Mouse (Mus musculus) midbrain, embryonic 12.5 days (tissue): Measurements from ENCODE around the gene Gas2l2. TPM values are rescaled to one million over a fixed set of nuclear protein-coding genes. Genes with fewer than 3 reads are reported as not detected.

ENCODE experiments used
- ATAC-seq: fragments of 200-750 bp; cut with Nextera tagmentation; 2 replicates; pipeline ENCODE4 v1.8.0; 2017; ENCODE audit warnings: low read depth, moderate TSS enrichment, moderate library complexity; ENCODE audit not compliant: low FRiP score
- H3K27ac ChIP-seq: fragments of 300-500 bp; sonication (generic); replicated peaks from 2 replicates; pipeline ENCODE4 v1.5.1; 2016; ENCODE audit warnings: mild to moderate bottlenecking
- H3K27me3 ChIP-seq: fragments of 300-500 bp; sonication (generic); 2 replicates; pipeline ENCODE4 v1.6.1; 2016; ENCODE audit warnings: mild to moderate bottlenecking
- H3K36me3 ChIP-seq: fragments of 300-500 bp; sonication (generic); 2 replicates; pipeline ENCODE4 v1.6.1; 2016
- H3K4me1 ChIP-seq: fragments of 300-500 bp; sonication (generic); 2 replicates; pipeline ENCODE4 v1.6.1; 2016
- H3K4me2 ChIP-seq: fragments of 300-500 bp; sonication (generic); replicated peaks from 2 replicates; pipeline ENCODE4 v1.6.1; 2016; ENCODE audit warnings: mild to moderate bottlenecking, moderate library complexity
- H3K4me3 ChIP-seq: fragments of 300-500 bp; sonication (generic); 2 replicates; pipeline ENCODE4 v1.5.1; 2016; ENCODE audit warnings: mild to moderate bottlenecking
- H3K9ac ChIP-seq: fragments of 300-500 bp; sonication (generic); replicated peaks from 2 replicates; pipeline ENCODE4 v1.6.1; 2016; ENCODE audit warnings: mild to moderate bottlenecking, moderate library complexity
- H3K9me3 ChIP-seq: fragments of 300-500 bp; sonication (generic); 2 replicates; pipeline ENCODE4 v1.6.1; 2016; ENCODE audit warnings: mild to moderate bottlenecking
- WGBS: fragments of 180-500 bp; shearing (Covaris S2); methylation state at CpG from one replicate; pipeline ENCODE4 v1.1.7; 2016; 5-methylcytosine and 5-hydroxymethylcytosine counted together
- polyA plus RNA-seq: library from polyadenylated mRNA; unstranded; fragments of >200 nt; fragmentation: Nextera tagmentation; extraction: Ambion mirVana; gene quantifications from 2 replicates; pipeline ENCODE4 v1.2.1, GENCODE M21; 2016

Gas2l2 gene
- not detected in 2 replicates for polyA plus RNA-seq

DNA sequence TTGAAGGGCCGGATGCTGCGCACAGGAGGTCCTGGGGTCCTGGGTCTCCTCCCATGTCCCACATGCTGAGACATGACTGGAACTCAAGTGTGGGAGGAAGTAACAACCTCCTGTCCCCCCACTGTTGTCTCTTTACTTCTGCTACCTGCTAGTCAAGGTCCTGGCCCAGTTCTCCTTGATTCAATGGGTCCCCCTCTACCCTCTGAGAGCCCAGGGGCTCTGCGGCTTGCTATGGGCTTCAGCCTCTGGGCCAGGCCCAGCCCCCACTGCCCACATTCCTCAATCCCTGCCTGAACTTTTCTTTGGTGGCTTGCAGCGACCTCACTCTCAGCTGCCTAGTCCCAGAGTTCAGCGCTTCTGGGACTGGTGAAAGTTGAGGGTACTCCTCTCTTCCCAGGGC is at the start of gene Gas2l2:
TSS of gene Gas2l2 (minus strand) at position 101 of the 400 bp plus-strand sequence.
- WGBS: 56% methylated on average over 5 of the region's 5 CpGs
- H3K27ac ChIP-seq: no peak within 1 kb of the TSS
- H3K4me1 ChIP-seq: peaks cover 3% of the 10 kb centered on the region; the same call in 1 of the 2 replicates
- H3K9me3 ChIP-seq: no peaks in the 10 kb centered on the region
- H3K9ac ChIP-seq: no peak within 1 kb of the TSS
- H3K4me3 ChIP-seq: no peak within 1 kb of the TSS
- H3K27me3 ChIP-seq: peaks cover 35% of the 10 kb centered on the region
- H3K36me3 ChIP-seq: no peaks in the 10 kb centered on the region
- no peak for ATAC-seq
- no peak within 1 kb of the TSS for H3K4me2 ChIP-seq

DNA sequence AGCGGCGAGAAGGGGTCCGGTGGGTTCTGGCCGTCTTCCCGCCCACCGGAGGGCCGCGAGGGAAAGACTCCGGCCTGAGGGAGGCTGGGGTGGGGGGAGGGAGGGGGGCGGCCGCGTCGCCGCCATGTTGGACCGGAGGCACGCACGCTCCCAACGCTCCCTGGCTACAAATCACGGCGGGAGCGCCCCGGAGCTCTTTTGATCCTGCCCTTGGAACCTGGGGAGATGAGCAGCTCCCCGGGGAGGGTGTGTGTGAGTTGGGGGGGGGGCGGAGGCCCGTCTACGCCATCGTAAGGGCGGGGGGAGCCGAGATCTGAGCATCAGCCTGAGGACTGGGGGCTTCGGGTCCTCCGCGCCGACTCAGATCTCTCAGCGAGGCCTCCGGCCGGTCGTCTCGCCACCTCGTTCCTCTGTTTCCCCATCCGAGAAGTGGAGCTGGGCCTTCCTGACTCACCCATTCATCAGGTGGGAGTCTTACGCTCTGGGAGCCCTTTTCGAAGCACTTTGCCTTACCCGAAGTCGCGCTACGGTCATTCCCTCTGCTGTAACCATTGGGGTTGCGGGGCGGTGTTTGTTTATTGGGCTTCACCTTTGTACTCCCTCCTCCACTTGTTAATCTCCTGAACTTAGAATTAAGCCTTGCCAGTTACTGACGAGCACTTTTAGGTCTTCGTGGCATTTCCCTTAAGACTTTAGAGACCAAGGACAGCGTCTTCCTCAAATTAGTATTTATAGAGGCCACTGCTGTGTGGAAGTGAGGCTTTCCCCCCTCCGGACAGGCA is 44.2 kb upstream of the Gas2l2 start:
- peaks cover 29% of the 10 kb centered on the region for H3K27me3 ChIP-seq
- WGBS: under 1% methylated on average over 45 of the region's 52 CpGs
- peak; percentile 87 for ATAC-seq
- peak overlapping the region; percentile 93 for H3K9ac ChIP-seq
- H3K4me3 ChIP-seq: peak overlapping the region; percentile 75
- peak overlapping the region; percentile 98 for H3K27ac ChIP-seq
- H3K4me1 ChIP-seq: peaks cover 16% of the 10 kb centered on the region
- H3K36me3 ChIP-seq: peaks cover 20% of the 10 kb centered on the region
- H3K9me3 ChIP-seq: no peaks in the 10 kb centered on the region
- peak overlapping the region; percentile 73 for H3K4me2 ChIP-seq

DNA sequence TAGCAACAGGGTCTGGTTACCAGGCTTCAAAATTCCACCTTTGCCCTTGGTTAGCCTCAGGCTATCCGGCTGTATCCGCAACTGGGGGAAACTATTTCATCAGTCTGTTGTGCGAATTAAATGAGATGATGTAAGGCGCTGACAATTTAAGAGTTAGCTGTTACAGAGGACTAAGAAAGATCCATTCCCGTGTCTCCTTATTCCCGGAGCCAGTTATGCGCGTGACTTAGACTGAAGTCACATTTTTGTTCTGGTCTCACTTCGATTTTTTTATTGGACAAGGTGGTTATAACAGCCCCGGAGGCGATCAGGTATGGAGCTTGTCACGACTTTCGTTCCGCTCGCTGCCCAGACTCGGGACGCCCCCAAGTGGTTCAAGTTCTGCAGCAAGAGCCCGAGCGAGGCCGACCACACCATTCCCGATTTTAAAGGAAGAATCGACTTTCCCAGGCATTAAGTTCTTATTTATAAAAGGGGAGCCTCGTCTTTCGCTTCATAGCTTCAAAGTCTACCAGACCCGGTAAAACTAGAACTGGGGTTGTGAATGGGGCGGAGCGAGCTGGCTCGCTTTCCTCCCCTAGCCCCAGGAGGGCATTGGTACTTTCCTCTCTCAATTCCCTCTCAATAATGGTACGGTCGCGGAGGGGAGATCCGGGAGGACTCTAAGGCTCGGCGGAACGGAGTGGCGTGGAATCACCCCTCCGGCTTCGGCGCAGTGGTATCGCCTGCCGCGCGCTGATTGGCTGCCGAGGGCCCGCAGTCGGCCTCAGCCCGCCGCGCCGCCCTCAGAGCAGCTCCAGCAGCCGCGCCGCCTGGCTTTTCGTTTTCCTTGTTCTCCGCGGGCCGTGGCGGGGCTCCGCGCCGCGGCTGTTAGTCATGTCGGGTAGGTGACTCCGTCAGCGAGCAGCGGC is 43.3 kb upstream of the Gas2l2 start, which contains the start of gene Taf15:
TSS of gene Taf15 (plus strand) at position 763 of the 911 bp plus-strand sequence.
- Histone ChIP-seq H3K27me3 (peaks cover 34% of the 10 kb centered on the region), H3K9ac (peak within 1 kb of the TSS; percentile 93), H3K4me3 (peak within 1 kb of the TSS; percentile 75), H3K4me1 (peaks cover 16% of the 10 kb centered on the region), H3K9me3 (no peaks in the 10 kb centered on the region), H3K27ac (peak within 1 kb of the TSS; percentile 98), H3K36me3 (peaks cover 14% of the 10 kb centered on the region), H3K4me2 (peak within 1 kb of the TSS; percentile 73)
- under 1% methylated on average over 66 of the region's 66 CpGs for WGBS
- ATAC-seq: peak; percentile 98

DNA sequence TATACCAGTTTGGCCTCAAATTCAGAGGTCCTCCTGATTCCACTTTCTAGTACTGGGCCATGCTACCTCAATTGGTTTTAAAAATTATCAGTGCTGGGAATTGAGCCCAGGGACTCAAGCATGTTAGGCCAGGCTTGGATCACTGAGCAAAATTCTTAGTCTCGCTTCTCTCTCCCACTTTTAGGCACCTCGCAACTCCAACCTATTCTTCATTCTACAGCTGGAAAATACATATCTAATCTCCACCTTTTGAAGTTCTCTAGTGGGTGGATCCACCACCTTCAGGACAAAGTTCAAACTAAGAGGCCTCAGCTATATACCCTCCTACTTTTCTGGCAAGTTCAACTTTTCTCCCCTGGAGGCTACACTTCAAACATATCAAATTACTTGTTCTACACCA is 42.5 kb upstream of the Gas2l2 start:
- H3K4me3 ChIP-seq: no peak overlapping the region
- WGBS: 90% methylated on average over 2 of the region's 2 CpGs
- ATAC-seq: no peak
- no peak overlapping the region for H3K9ac ChIP-seq
- peaks cover 40% of the 10 kb centered on the region for H3K27me3 ChIP-seq
- H3K4me2 ChIP-seq: peak overlapping the region; percentile 54
- H3K27ac ChIP-seq: no peak overlapping the region
- peaks cover 11% of the 10 kb centered on the region for H3K36me3 ChIP-seq
- no peaks in the 10 kb centered on the region for H3K9me3 ChIP-seq
- H3K4me1 ChIP-seq: peaks cover 16% of the 10 kb centered on the region

DNA sequence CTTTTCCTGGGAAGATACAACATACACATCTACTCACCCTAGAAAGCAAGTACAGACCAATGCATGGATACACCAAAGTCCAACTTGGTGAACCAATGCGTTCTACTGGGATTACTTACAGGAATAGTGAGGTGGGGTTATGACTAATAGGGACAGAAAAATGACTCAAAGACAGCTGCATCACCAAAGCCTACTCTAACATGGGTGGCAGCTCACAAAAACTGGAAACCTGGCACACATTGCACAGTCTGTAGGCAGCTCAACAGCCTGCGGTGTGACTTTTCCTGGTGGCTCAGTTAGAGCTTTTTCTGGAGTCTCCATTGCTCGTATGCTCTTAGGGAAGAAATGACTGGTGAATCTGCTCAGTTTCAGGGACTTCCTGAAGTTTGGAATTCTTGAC is 39.5 kb upstream of the Gas2l2 start:
- Histone ChIP-seq H3K9me3 (no peaks in the 10 kb centered on the region), H3K4me2 (no peak overlapping the region), H3K4me3 (no peak overlapping the region), H3K27ac (no peak overlapping the region), H3K27me3 (peaks cover 67% of the 10 kb centered on the region), H3K9ac (no peak overlapping the region), H3K36me3 (no peaks in the 10 kb centered on the region), H3K4me1 (0 out of 2 replicates have a peak, but pooled peaks cover 5% of the 10 kb centered on the region)
- WGBS: 86% methylated on average over 3 of the region's 3 CpGs
- ATAC-seq: no peak

DNA sequence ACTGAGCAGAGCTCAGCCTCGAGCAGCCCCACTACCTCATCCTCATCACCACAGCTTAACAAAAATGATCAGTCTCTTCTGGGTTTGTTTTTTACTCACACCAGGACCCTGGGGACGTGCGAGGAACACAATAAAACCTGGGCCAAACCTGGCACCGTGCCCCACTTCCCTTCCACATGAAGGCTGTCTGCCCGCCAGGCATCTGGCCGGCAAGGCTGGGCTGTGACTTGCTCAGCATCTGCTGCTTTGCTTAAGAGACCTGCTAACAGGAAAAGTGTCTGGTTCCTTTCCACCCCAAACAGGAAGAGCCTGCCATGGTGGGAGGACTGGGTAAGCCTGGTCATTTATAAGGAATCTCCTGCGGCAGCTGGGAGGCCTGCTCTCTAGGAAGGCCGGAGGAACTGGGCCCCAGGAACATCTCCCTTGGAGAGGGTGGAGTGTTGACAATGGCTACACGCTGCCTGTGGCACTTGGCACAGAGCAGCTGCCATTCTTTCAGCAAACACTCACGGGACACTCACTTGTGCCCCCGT is 37.9 kb upstream of the Gas2l2 start:
- no peaks in the 10 kb centered on the region for H3K9me3 ChIP-seq
- H3K4me1 ChIP-seq: peaks cover 12% of the 10 kb centered on the region
- H3K36me3 ChIP-seq: no peaks in the 10 kb centered on the region
- no peak overlapping the region for H3K9ac ChIP-seq
- 73% methylated on average over 11 of the region's 11 CpGs for WGBS
- no peak overlapping the region for H3K4me3 ChIP-seq
- ATAC-seq: no peak
- H3K4me2 ChIP-seq: no peak overlapping the region
- peaks cover 83% of the 10 kb centered on the region for H3K27me3 ChIP-seq
- no peak overlapping the region for H3K27ac ChIP-seq

DNA sequence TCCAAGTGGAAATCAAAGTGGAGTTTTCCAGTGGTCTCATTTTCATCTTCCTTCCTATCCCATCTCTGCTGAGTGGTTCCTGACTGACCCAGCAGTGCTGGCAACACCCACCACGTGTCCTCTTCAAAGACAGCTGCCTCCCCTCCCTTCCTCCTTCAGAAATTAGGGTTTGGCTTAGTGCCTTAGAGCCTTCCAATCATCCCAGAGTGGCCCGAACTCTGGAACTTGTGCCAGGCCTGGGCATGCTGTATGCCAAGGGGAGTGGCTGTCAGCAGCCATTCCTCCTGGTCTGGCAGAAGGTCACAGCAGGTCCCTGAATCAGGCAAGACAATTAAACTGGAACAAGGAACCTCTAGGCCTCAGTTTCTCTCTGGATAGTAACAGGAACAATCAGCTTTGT is 36.7 kb upstream of the Gas2l2 start:
- Histone ChIP-seq H3K9me3 (no peaks in the 10 kb centered on the region), H3K4me3 (no peak overlapping the region), H3K27me3 (peaks cover 87% of the 10 kb centered on the region), H3K4me2 (no peak overlapping the region), H3K27ac (no peak overlapping the region), H3K9ac (no peak overlapping the region), H3K36me3 (no peaks in the 10 kb centered on the region), H3K4me1 (peaks cover 11% of the 10 kb centered on the region)
- no peak for ATAC-seq
- 41% methylated on average over 2 of the region's 2 CpGs for WGBS

DNA sequence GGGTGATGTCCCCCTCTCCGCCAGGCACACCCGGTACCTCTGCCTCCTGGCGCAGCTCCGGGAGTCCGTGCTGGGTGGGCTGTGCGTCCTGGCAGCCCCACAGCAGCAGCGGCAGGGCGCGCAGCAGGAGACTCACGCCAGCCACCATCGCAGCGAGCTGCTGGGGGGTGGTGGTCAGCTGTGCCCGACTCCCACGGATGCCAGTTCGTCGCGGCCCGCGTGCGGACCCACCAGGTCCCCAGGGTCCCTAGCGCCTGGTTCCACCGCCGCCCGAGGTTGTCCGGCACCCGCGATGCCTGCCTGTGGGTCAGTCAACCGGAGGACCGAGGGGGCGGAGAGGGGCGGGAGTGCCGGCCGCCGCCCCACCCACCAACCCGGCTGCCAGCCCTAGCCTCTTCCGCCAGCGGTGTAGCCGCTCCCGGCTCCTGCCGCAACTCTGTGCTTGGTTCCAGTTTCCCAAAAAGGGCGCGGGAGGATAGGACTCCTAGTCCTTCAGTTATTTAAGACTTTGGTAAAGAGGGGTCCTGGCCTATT is 33.5 kb upstream of the Gas2l2 start, which contains the start of gene Mmp28:
TSS of gene Mmp28 (minus strand) at position 361 of the 534 bp plus-strand sequence.
- no peaks in the 10 kb centered on the region for H3K9me3 ChIP-seq
- 0 out of 2 replicates have a peak, but pooled peaks have one; percentile 19 for ATAC-seq
- peaks cover 19% of the 10 kb centered on the region for H3K4me1 ChIP-seq
- H3K9ac ChIP-seq: peak within 1 kb of the TSS; percentile 66
- H3K27me3 ChIP-seq: peaks cover 75% of the 10 kb centered on the region
- H3K4me2 ChIP-seq: peak within 1 kb of the TSS; percentile 97
- H3K4me3 ChIP-seq: peak within 1 kb of the TSS; percentile 62
- under 1% methylated on average over 42 of the region's 42 CpGs for WGBS
- no peak within 1 kb of the TSS for H3K27ac ChIP-seq
- H3K36me3 ChIP-seq: no peaks in the 10 kb centered on the region

DNA sequence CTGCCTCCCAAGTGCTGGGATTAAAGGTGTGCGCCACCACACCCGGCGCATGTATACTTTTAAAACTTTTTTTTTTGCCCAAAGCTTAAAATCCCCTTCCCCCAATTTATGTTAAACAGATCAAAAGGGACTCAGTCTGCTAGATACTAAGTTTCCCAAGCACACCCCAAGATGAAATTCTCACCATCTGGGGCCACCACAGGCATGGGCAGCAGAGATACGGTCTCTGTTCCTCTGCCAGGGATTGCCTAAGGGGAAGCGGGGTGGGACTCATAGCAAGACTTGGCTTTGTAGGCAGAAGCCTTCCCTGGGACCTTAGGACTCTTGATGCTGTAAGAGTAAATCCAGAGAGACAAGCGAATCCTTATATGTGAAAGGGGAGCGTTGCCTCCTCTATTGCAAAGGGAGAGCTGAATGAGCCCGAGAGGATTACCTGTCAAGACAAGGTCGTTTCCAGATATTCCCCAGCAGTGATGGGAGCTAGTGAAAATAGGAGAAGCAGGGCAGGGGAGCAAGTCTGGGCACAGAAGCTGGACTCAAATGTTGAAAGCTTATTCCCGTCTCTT is 32.3 kb upstream of the Gas2l2 start:
- Histone ChIP-seq H3K27me3 (peaks cover 74% of the 10 kb centered on the region), H3K27ac (no peak overlapping the region), H3K4me2 (peak overlapping the region; percentile 97; the same call in 1 of the 2 replicates), H3K36me3 (no peaks in the 10 kb centered on the region), H3K9ac (no peak overlapping the region), H3K4me1 (peaks cover 26% of the 10 kb centered on the region), H3K9me3 (no peaks in the 10 kb centered on the region), H3K4me3 (no peak overlapping the region)
- 58% methylated on average over 10 of the region's 10 CpGs for WGBS
- no peak for ATAC-seq

DNA sequence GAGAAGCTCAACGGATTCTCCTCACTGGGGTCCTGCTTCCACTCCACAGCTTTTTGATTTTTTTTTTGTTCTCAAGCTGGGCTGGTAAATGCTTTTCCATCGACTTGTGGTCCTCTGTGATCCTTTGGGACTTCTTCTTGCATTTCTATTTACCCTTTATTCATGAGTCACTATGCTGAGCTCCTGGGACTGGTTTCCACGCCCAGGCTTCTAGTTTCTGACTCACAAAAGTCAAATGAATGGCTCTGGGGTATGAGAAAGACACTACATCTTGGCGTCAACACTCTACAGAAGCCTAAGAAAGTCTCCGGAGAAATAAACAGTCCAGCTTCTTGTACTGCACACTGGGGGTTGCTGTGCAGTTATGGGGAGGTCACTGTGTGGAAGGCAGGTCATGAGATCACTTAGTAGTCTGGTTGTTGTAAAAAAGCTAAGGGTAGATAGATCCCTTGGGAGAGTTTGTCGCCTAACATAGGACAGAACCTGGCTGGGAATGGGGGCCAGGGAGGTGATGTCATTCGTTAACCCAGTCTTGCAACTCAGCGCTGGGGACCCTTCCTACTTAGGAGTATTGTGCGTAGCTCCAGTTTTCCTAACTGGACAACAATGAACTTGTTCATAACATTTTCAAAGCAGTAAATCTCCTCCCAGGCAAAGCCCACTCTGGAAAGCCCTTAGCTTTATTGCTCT is 28.8 kb upstream of the Gas2l2 start:
- no peak overlapping the region for H3K9ac ChIP-seq
- 49% methylated on average over 9 of the region's 9 CpGs for WGBS

DNA sequence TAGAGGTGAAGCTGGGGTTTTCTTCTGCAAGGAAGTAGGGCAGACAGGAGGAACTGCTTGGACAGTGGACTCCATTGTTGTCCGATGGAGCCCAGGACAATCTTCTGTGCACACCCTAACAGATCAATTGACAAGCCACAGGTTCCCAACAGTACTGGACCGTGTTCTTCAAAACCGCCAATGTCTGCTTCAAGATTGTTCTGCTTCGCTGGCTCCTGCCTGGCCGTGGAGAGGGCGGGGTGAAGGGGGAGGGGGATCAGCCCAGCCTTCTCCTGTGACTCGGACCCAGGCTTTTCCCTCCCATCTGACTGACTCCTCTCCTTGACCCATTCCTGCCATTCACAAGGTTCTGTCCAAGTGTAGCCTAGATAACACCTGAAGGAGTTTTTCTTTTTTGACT is 28.0 kb upstream of the Gas2l2 start:
- H3K27me3 ChIP-seq: peaks cover 61% of the 10 kb centered on the region
- H3K36me3 ChIP-seq: no peaks in the 10 kb centered on the region
- WGBS: 12% methylated on average over 7 of the region's 7 CpGs

More for the DNA sequence above, 28.8 kb upstream of the Gas2l2 start:
- no peaks in the 10 kb centered on the region for H3K36me3 ChIP-seq
- ATAC-seq: no peak
- H3K4me1 ChIP-seq: peaks cover 26% of the 10 kb centered on the region
- H3K4me2 ChIP-seq: no peak overlapping the region
- H3K9me3 ChIP-seq: no peaks in the 10 kb centered on the region
- no peak overlapping the region for H3K27ac ChIP-seq
- no peak overlapping the region for H3K4me3 ChIP-seq
- peaks cover 65% of the 10 kb centered on the region for H3K27me3 ChIP-seq

More for the DNA sequence above, 28.0 kb upstream of the Gas2l2 start:
- Histone ChIP-seq H3K9me3 (no peaks in the 10 kb centered on the region), H3K4me1 (peaks cover 18% of the 10 kb centered on the region), H3K4me2 (no peak overlapping the region), H3K9ac (no peak overlapping the region), H3K27ac (no peak overlapping the region), H3K4me3 (no peak overlapping the region)
- no peak for ATAC-seq
